Mouse (Mus musculus): ENCODE measurements at regions not wholly inside any gene's neighbourhood (a gene's known extent, or its start where the extent isn't known, plus 50 kb on each side); places are given as distances from the start of the nearest gene placed in this dataset.

- no peaks in the 10 kb centered on the region for H3K4me1 ChIP-seq (ENCODE audit: control insufficient read depth in 2 of 2, insufficient read depth in 2 of 2, low read length in 2 of 2, poor library complexity in 1 of 2)
- no peaks in the 10 kb centered on the region for H3K36me3 ChIP-seq (ENCODE audit: control insufficient read depth, insufficient read depth, low read length, poor library complexity, severe bottlenecking)
- no peaks in the 10 kb centered on the region for H3K9me3 ChIP-seq (ENCODE audit: control insufficient read depth, insufficient read depth, low read depth, low read length)
- H3K4me3 ChIP-seq (ENCODE audit: insufficient read depth in 1 of 2, low read depth in 1 of 2, low read length in 2 of 2, poor library complexity in 1 of 2, severe bottlenecking in 1 of 2), result no peak overlapping the region
- DNase-seq (ENCODE audit: low read depth, low spot score), result no peak
- TF ChIP-seq MAFK (IDR thresholded peaks at IDR 0.05; ENCODE audit: insufficient read depth, low read depth, low read length) (no peak), ZNF384 (IDR thresholded peaks at IDR 0.05; ENCODE audit: low read depth, low read length) (no peak), CHD2 (IDR thresholded peaks at IDR 0.05; ENCODE audit: low read depth, low read length) (no peak), HCFC1 (IDR thresholded peaks at IDR 0.05; ENCODE audit: borderline replicate concordance, insufficient read depth, low read length) (no peak), ZC3H11A (IDR thresholded peaks at IDR 0.05; ENCODE audit: borderline replicate concordance, low read depth, low read length) (no peak)
- no peak overlapping the region for H3K27ac ChIP-seq (ENCODE audit: insufficient read depth, low read depth, low read length, poor library complexity, severe bottlenecking)
- in situ Hi-C loops (cut with MboI; ENCODE audit: low sequenced_read_pairs in 2 of 2, unreplicated experiment in 2 of 2), result no loop called here
- no peak overlapping the region for H3K9ac ChIP-seq (ENCODE audit: insufficient read depth, low read depth, low read length, poor library complexity, severe bottlenecking)
Observed at GRCm38 (mm10) chrX:142576127-142576526, 105.1 kb upstream of the Tmem164 start.

GRCm38 (mm10) chrX:142577449-142578081 lies 103.6 kb upstream of the Tmem164 start:
- TF ChIP-seq ZC3H11A (IDR thresholded peaks at IDR 0.05; ENCODE audit: borderline replicate concordance, low read depth, low read length) (no peak), MAFK (IDR thresholded peaks at IDR 0.05; ENCODE audit: insufficient read depth, low read depth, low read length) (no peak), HCFC1 (IDR thresholded peaks at IDR 0.05; ENCODE audit: borderline replicate concordance, insufficient read depth, low read length) (no peak), CHD2 (IDR thresholded peaks at IDR 0.05; ENCODE audit: low read depth, low read length) (no peak), ZNF384 (IDR thresholded peaks at IDR 0.05; ENCODE audit: low read depth, low read length) (no peak)
- no peaks in the 10 kb centered on the region for H3K36me3 ChIP-seq (ENCODE audit: control insufficient read depth, insufficient read depth, low read length, poor library complexity, severe bottlenecking)

GRCm38 (mm10) chrX:142585281-142585680 lies 95.9 kb upstream of the Tmem164 start:
- H3K9ac ChIP-seq (ENCODE audit: insufficient read depth, low read depth, low read length, poor library complexity, severe bottlenecking), result no peak overlapping the region
- no peak for DNase-seq (ENCODE audit: low read depth, low spot score)
- no peaks in the 10 kb centered on the region for H3K9me3 ChIP-seq (ENCODE audit: control insufficient read depth, insufficient read depth, low read depth, low read length)
- in situ Hi-C loops (cut with MboI; ENCODE audit: low sequenced_read_pairs in 2 of 2, unreplicated experiment in 2 of 2), result no loop called here
- TF ChIP-seq CHD2 (IDR thresholded peaks at IDR 0.05; ENCODE audit: low read depth, low read length), result no peak
- TF ChIP-seq MAFK (IDR thresholded peaks at IDR 0.05; ENCODE audit: insufficient read depth, low read depth, low read length), result no peak
- TF ChIP-seq ZC3H11A (IDR thresholded peaks at IDR 0.05; ENCODE audit: borderline replicate concordance, low read depth, low read length), result no peak
- TF ChIP-seq HCFC1 (IDR thresholded peaks at IDR 0.05; ENCODE audit: borderline replicate concordance, insufficient read depth, low read length), result no peak
- no peak for TF ChIP-seq ZNF384 (IDR thresholded peaks at IDR 0.05; ENCODE audit: low read depth, low read length)
- H3K36me3 ChIP-seq (ENCODE audit: control insufficient read depth, insufficient read depth, low read length, poor library complexity, severe bottlenecking), result no peaks in the 10 kb centered on the region
- H3K4me1 ChIP-seq (ENCODE audit: control insufficient read depth in 2 of 2, insufficient read depth in 2 of 2, low read length in 2 of 2, poor library complexity in 1 of 2), result no peaks in the 10 kb centered on the region
- H3K27ac ChIP-seq (ENCODE audit: insufficient read depth, low read depth, low read length, poor library complexity, severe bottlenecking), result no peak overlapping the region
- H3K4me3 ChIP-seq (ENCODE audit: insufficient read depth in 1 of 2, low read depth in 1 of 2, low read length in 2 of 2, poor library complexity in 1 of 2, severe bottlenecking in 1 of 2), result no peak overlapping the region

More at GRCm38 (mm10) chrX:142577449-142578081, 103.6 kb upstream of the Tmem164 start:
- no peak overlapping the region for H3K27ac ChIP-seq (ENCODE audit: insufficient read depth, low read depth, low read length, poor library complexity, severe bottlenecking)
- H3K9me3 ChIP-seq (ENCODE audit: control insufficient read depth, insufficient read depth, low read depth, low read length), result no peaks in the 10 kb centered on the region
- DNase-seq (ENCODE audit: low read depth, low spot score), result no peak
- no peak overlapping the region for H3K9ac ChIP-seq (ENCODE audit: insufficient read depth, low read depth, low read length, poor library complexity, severe bottlenecking)
- in situ Hi-C loops (cut with MboI; ENCODE audit: low sequenced_read_pairs in 2 of 2, unreplicated experiment in 2 of 2), result no loop called here
- no peaks in the 10 kb centered on the region for H3K4me1 ChIP-seq (ENCODE audit: control insufficient read depth in 2 of 2, insufficient read depth in 2 of 2, low read length in 2 of 2, poor library complexity in 1 of 2)
- no peak overlapping the region for H3K4me3 ChIP-seq (ENCODE audit: insufficient read depth in 1 of 2, low read depth in 1 of 2, low read length in 2 of 2, poor library complexity in 1 of 2, severe bottlenecking in 1 of 2)

DNA sequence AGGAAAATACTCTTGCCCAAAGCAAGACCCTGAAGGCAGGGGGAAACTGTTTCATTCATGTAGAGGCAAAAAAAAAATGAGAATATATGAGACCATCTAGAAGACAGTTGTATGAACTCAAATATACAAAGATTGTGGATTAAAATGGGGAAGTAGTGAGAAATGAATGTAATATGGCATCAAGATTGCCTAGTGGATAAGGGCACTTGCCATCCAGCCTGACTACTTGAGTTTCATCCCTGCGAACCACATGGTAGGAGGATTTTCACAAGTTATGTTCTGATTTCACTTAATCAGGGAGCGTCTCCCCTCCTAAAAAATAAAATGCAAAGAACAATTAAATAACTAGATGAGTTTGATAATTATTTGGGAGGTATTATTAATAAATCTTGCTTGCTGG lies 81.8 kb upstream of the Tmem164 start:
- DNase-seq (ENCODE audit: low read depth, low spot score), result no peak
- H3K36me3 ChIP-seq (ENCODE audit: control insufficient read depth, insufficient read depth, low read length, poor library complexity, severe bottlenecking), result no peaks in the 10 kb centered on the region
- no peak overlapping the region for H3K4me3 ChIP-seq (ENCODE audit: insufficient read depth in 1 of 2, low read depth in 1 of 2, low read length in 2 of 2, poor library complexity in 1 of 2, severe bottlenecking in 1 of 2)
- H3K27ac ChIP-seq (ENCODE audit: insufficient read depth, low read depth, low read length, poor library complexity, severe bottlenecking), result no peak overlapping the region
- in situ Hi-C loops (cut with MboI; ENCODE audit: low sequenced_read_pairs in 2 of 2, unreplicated experiment in 2 of 2), result no loop called here
- H3K9ac ChIP-seq (ENCODE audit: insufficient read depth, low read depth, low read length, poor library complexity, severe bottlenecking), result no peak overlapping the region
- H3K4me1 ChIP-seq (ENCODE audit: control insufficient read depth in 2 of 2, insufficient read depth in 2 of 2, low read length in 2 of 2, poor library complexity in 1 of 2), result no peaks in the 10 kb centered on the region
- H3K9me3 ChIP-seq (ENCODE audit: control insufficient read depth, insufficient read depth, low read depth, low read length), result no peaks in the 10 kb centered on the region
- TF ChIP-seq ZNF384 (IDR thresholded peaks at IDR 0.05; ENCODE audit: low read depth, low read length) (no peak), CHD2 (IDR thresholded peaks at IDR 0.05; ENCODE audit: low read depth, low read length) (no peak), ZC3H11A (IDR thresholded peaks at IDR 0.05; ENCODE audit: borderline replicate concordance, low read depth, low read length) (no peak), HCFC1 (IDR thresholded peaks at IDR 0.05; ENCODE audit: borderline replicate concordance, insufficient read depth, low read length) (no peak), MAFK (IDR thresholded peaks at IDR 0.05; ENCODE audit: insufficient read depth, low read depth, low read length) (no peak)
